Mouse (Mus musculus) erythroid progenitor cell, adult 5-6 weeks (primary cell): ENCODE data around the gene Tmem161a. TPM values are rescaled to one million over a fixed set of nuclear protein-coding genes. Genes with fewer than 3 reads are reported as not detected.

ENCODE experiments used
- ATAC-seq: replicated peaks from 2 replicates; pipeline ENCODE4 v1.8.0; 2016; ENCODE audit warnings: moderate number of reproducible peaks, mild to moderate bottlenecking, moderate TSS enrichment, inconsistent platforms; ENCODE audit not compliant: poor library complexity, low FRiP score, severe bottlenecking
- total RNA-seq, 2 experiments: library from RNA; stranded (forward) in 1 of 2; stranded (reverse) in 1 of 2; fragments of 150-400 nt in 1 of 2; fragments of 186-747, 209-891 nt in 1 of 2; gene quantifications; 2 replicates each; pipeline versions ENCODE4 v1.2.3 to v1.2.4; 2015 to 2017; ENCODE audit warnings: low replicate concordance in 2 of 2

The Tmem161a gene
- total RNA-seq (2015; ENCODE audit: low replicate concordance) (2.9 and 14.1 TPM in 2 replicates), total RNA-seq (2017; ENCODE audit: low replicate concordance) (4.9 and 6.5 TPM in 2 replicates)

GRCm38 (mm10) chr8:70172043-70172681 is at the start of gene Tmem161a:
Gene Tmem161a, plus strand, starts transcription at chr8:70172356.
- ATAC-seq, result peak; percentile 99

- no peak for ATAC-seq
Observed at GRCm38 (mm10) chr8:70122863-70123262, 49.3 kb upstream of the Tmem161a start.

- ATAC-seq, result no peak
Observed at GRCm38 (mm10) chr8:70124992-70125391, 47.2 kb upstream of the Tmem161a start.

GRCm38 (mm10) chr8:70128435-70128834 is 43.7 kb upstream of the Tmem161a start:
- ATAC-seq, result no peak

- no peak for ATAC-seq
Observed at GRCm38 (mm10) chr8:70129309-70129952, 42.7 kb upstream of the Tmem161a start.

GRCm38 (mm10) chr8:70130066-70130465 is 42.1 kb upstream of the Tmem161a start:
- ATAC-seq, result no peak

GRCm38 (mm10) chr8:70131166-70131883 is 40.8 kb upstream of the Tmem161a start, which contains the start of gene Nr2c2ap:
Gene Nr2c2ap, plus strand, starts transcription at chr8:70131333.
- peak; percentile 91 for ATAC-seq

GRCm38 (mm10) chr8:70134086-70134485 is 38.1 kb upstream of the Tmem161a start:
- ATAC-seq, result no peak

GRCm38 (mm10) chr8:70134931-70135330 is 37.2 kb upstream of the Tmem161a start:
- ATAC-seq, result no peak

GRCm38 (mm10) chr8:70136591-70136990 is 35.6 kb upstream of the Tmem161a start:
- no peak for ATAC-seq

- no peak for ATAC-seq
Observed at GRCm38 (mm10) chr8:70137890-70138289, 34.3 kb upstream of the Tmem161a start.

GRCm38 (mm10) chr8:70139026-70139857 is 32.9 kb upstream of the Tmem161a start, which contains the start of the genes Rfxank, Borcs8 and Mef2b:
Gene Rfxank, minus strand, starts transcription at chr8:70139154.
Gene Borcs8, plus strand, starts transcription at chr8:70139499.
Gene Mef2b, plus strand, starts transcription at chr8:70139711.
- ATAC-seq, result peak; percentile 91

- no peak for ATAC-seq
Observed at GRCm38 (mm10) chr8:70139981-70140380, 32.2 kb upstream of the Tmem161a start.

GRCm38 (mm10) chr8:70147678-70148607 is 24.2 kb upstream of the Tmem161a start:
- no peak for ATAC-seq

- ATAC-seq, result no peak
Observed at GRCm38 (mm10) chr8:70150158-70150557, 22.0 kb upstream of the Tmem161a start.

GRCm38 (mm10) chr8:70152537-70153257 is 19.5 kb upstream of the Tmem161a start:
- peak; percentile 98 for ATAC-seq

GRCm38 (mm10) chr8:70157240-70157800 is 14.8 kb upstream of the Tmem161a start:
- ATAC-seq, result no peak
